Mouse (Mus musculus): ENCODE results near the gene Ildr1.

The Ildr1 gene

GRCm38 (mm10) chr16:36772996-36773395 is 79.2 kb downstream of the Ildr1 start:
- DNase-seq: no peak

- DNase-seq: no peak
Observed at GRCm38 (mm10) chr16:36775658-36776057, 81.9 kb downstream of the Ildr1 start.
